Mouse (Mus musculus): ENCODE data around the gene Rassf1.

- no peak for TF ChIP-seq CTCF (IDR thresholded peaks at IDR 0.05; ENCODE audit: insufficient read depth, low read depth, low read length)
- no peak for TF ChIP-seq POLR2A (IDR thresholded peaks at IDR 0.05; ENCODE audit: insufficient read depth, low read depth, low read length)
These were observed 3.4 kb upstream of the Rassf1 start for GRCm38 (mm10) chr9:107547957-107548356.

Measured in olfactory bulb, adult 2 months (tissue).